Mouse (Mus musculus) heart, adult 2 months (tissue): Measurements from ENCODE around the gene Nt5dc2. TPM values are rescaled to one million over a fixed set of nuclear protein-coding genes. Genes with fewer than 3 reads are reported as not detected.

Experiments
- DNase-seq, 2 experiments: peaks; one replicate each; pipeline ENCODE4 v3.0.0; 2021
- H3K27ac ChIP-seq: fragments of 200-600 bp; 2 replicates; pipeline ENCODE4 v1.8.1; 2022
- H3K27me3 ChIP-seq: fragments of 200-500 bp; 2 replicates; pipeline ENCODE4 v1.6.1; 2012; ENCODE audit warnings: mild to moderate bottlenecking, low read length, inconsistent platforms, mixed read lengths; ENCODE audit not compliant: control insufficient read depth, insufficient read depth
- H3K36me3 ChIP-seq: fragments of 200-500 bp; 2 replicates; pipeline ENCODE4 v1.6.1; 2012; ENCODE audit warnings: low read length, inconsistent platforms; ENCODE audit not compliant: control insufficient read depth, insufficient read depth
- H3K4me1 ChIP-seq: fragments of 200-500 bp; 2 replicates; pipeline ENCODE4 v1.6.1; 2011; ENCODE audit warnings: low read length; ENCODE audit not compliant: control insufficient read depth, insufficient read depth
- H3K4me3 ChIP-seq: fragments of 200-600 bp; 2 replicates; pipeline ENCODE4 v1.8.1; 2022
- H3K79me2 ChIP-seq: fragments of 200-500 bp; replicated peaks from 2 replicates; pipeline ENCODE4 v1.6.1; 2012; ENCODE audit warnings: mild to moderate bottlenecking, inconsistent platforms, low read length, moderate library complexity, mixed read lengths; ENCODE audit not compliant: control insufficient read depth, insufficient read depth
- H3K9ac ChIP-seq: fragments of 200-500 bp; 2 replicates; pipeline ENCODE4 v1.6.1; 2012; ENCODE audit warnings: low read depth, mild to moderate bottlenecking, control low read depth, inconsistent platforms, low read length, mixed read lengths
- CTCF ChIP-seq: fragments of 200-600 bp; IDR thresholded peaks from 2 replicates; pipeline ENCODE4 v1.8.1; 2022; ENCODE audit warnings: antibody characterized with exemption, mild to moderate bottlenecking, moderate library complexity
- EP300 ChIP-seq: fragments of 200-500 bp; IDR thresholded peaks from 2 replicates; pipeline ENCODE4 v1.6.1; 2011; ENCODE audit warnings: low read depth, low read length, control low read depth; ENCODE audit not compliant: insufficient read depth
- POLR2A ChIP-seq: fragments of 200-500 bp; IDR thresholded peaks from 2 replicates; pipeline ENCODE4 v1.6.1; 2011; ENCODE audit warnings: mild to moderate bottlenecking, low read depth, low read length, control low read depth; ENCODE audit not compliant: insufficient read depth
- WGBS: fragments of 180-500 bp; shearing (Covaris S2); methylation state at CpG from one replicate; pipeline ENCODE4 v1.1.7; 2018; 5-methylcytosine and 5-hydroxymethylcytosine counted together
- intact Hi-C: fragments of 180-260 bp; cut with DNase I; formaldehyde crosslinking; loops from one replicate; pipeline ENCODE4 v1.15.1; 2025
- polyA plus RNA-seq: library from polyadenylated mRNA; depleted of rRNA; stranded (reverse); fragments of >200 nt; gene quantifications from 2 replicates; pipeline ENCODE4 v1.2.3, GENCODE M21; 2012; rRNA removed
- total RNA-seq, 2 experiments: library from RNA; stranded (reverse); gene quantifications; 2 replicates each; pipeline ENCODE4 v1.2.3; 2021

The Nt5dc2 gene
- total and polyA plus RNA-seq, 3 experiments, result 18.7 to 82.7 (median 21.8) TPM

DNA sequence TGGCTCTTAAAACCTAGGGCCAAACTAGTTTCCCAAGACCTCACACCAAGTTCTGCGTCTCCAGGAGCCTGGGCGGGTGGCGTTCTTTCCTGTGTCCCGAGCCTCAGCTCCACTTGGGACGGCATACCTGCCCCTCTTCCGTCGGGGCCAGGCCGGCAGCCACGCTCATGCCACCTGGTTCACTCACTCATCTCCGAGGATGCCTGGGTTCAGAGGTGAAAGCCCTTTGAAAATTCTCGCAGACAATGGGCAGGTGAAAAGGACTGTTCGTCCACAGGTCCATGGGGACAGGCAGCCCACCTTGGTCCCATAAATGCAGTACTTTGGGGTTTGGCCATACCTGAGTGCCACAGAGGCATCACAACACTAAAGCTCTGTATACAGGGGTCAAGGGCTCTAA is 53.3 kb downstream of the Nt5dc2 start:
- Histone ChIP-seq H3K4me3 (no peak overlapping the region), H3K4me1 (peaks cover 12% of the 10 kb centered on the region), H3K36me3 (no peaks in the 10 kb centered on the region; the same call in 1 of the 2 replicates), H3K27ac (no peak overlapping the region), H3K9ac (no peak overlapping the region), H3K79me2 (no peaks in the 10 kb centered on the region), H3K27me3 (no peaks in the 10 kb centered on the region)
- whole genome bisulfite sequencing, result 80% methylated on average over 12 of the region's 12 CpGs
- intact Hi-C loops, result no loop called here
- TF ChIP-seq EP300 (no peak), POLR2A (no peak), CTCF (no peak)
- no peak for DNase-seq

DNA sequence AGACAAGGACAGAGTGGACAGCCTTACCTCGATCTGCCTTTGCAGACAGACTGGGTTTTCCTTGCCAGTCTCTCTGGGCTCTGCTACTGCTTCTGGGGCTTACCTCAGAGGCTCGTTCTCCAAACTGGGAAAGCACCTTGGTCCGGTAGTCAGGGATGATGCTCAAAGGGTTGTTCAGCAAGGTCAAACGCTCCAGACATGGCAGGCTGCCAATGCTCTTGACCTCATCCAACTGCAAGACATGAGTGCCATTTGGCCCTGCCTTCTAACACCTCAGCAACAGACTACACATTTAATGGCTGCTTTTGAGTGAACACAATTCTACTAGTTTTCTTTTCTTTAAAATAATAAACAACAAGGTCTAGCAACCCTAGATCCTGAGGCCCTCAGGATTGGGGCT is 55.8 kb downstream of the Nt5dc2 start:
- peak in 1 of 2 experiments; percentile 73 for DNase-seq
- Histone ChIP-seq H3K9ac (no peak overlapping the region), H3K4me1 (peaks cover 9% of the 10 kb centered on the region), H3K27me3 (no peaks in the 10 kb centered on the region), H3K4me3 (no peak overlapping the region), H3K36me3 (no peaks in the 10 kb centered on the region; the same call in 1 of the 2 replicates), H3K79me2 (no peaks in the 10 kb centered on the region), H3K27ac (no peak overlapping the region)
- intact Hi-C loops, result no loop called here
- TF ChIP-seq EP300 (no peak), POLR2A (no peak), CTCF (no peak)
- 23% methylated on average over 4 of the region's 4 CpGs for whole genome bisulfite sequencing

Other genes with a start within 250 kb of the Nt5dc2 start
- gene Itih4, start 244.6 kb upstream of the Nt5dc2 start, total RNA-seq, result 1 to 10 TPM; 7.1 to 7.3 TPM
- 4.7 and 7.0 TPM in 2 replicates for gene Itih4, start 244.6 kb upstream of the Nt5dc2 start, polyA plus RNA-seq
- gene Itih3, start 207.3 kb upstream of the Nt5dc2 start, total RNA-seq, result under 1 TPM; 0.82 to 0.86 TPM
- 0.25 and 0.44 TPM in 2 replicates for gene Itih3, start 207.3 kb upstream of the Nt5dc2 start, polyA plus RNA-seq
- gene Itih1, start 187.8 kb upstream of the Nt5dc2 start, total RNA-seq, result not detected
- 0.04 and 0.09 TPM in 2 replicates for gene Itih1, start 187.8 kb upstream of the Nt5dc2 start, polyA plus RNA-seq
- gene Nek4, start 179.7 kb upstream of the Nt5dc2 start, total RNA-seq, result 1 to 10 TPM; 4.0 to 5.6 TPM
- gene Nek4, start 179.7 kb upstream of the Nt5dc2 start, polyA plus RNA-seq, result 1.7 and 3.2 TPM in 2 replicates
- gene Glt8d1, start 129.7 kb upstream of the Nt5dc2 start, total RNA-seq, result 10 to 100 TPM; 24.6 to 25.1 TPM
- 18.4 and 30.1 TPM in 2 replicates for gene Glt8d1, start 129.7 kb upstream of the Nt5dc2 start, polyA plus RNA-seq
- 100 to 1,000 TPM; 123 to 137 TPM for gene Spcs1, start 129.4 kb upstream of the Nt5dc2 start, total RNA-seq
- 145 and 289 TPM in 2 replicates for gene Spcs1, start 129.4 kb upstream of the Nt5dc2 start, polyA plus RNA-seq
- gene Pbrm1, start 111.9 kb upstream of the Nt5dc2 start, total RNA-seq, result 10 to 100 TPM; 49.6 to 52.8 TPM
- 7.7 and 15.7 TPM in 2 replicates for gene Pbrm1, start 111.9 kb upstream of the Nt5dc2 start, polyA plus RNA-seq
- 10 to 100 TPM; 26.2 to 27.6 TPM for gene Gnl3, start 111.9 kb upstream of the Nt5dc2 start, total RNA-seq
- 8.1 and 19.2 TPM in 2 replicates for gene Gnl3, start 111.9 kb upstream of the Nt5dc2 start, polyA plus RNA-seq
- gene Smim4, start 2.1 kb upstream of the Nt5dc2 start, total RNA-seq, result 10 to 100 TPM; 61.1 to 81.3 TPM
- gene Smim4, start 2.1 kb upstream of the Nt5dc2 start, polyA plus RNA-seq, result 57.5 and 81.7 TPM in 2 replicates
- gene Stab1, start 37.6 kb downstream of the Nt5dc2 start, total RNA-seq, result 10 to 100 TPM; 64.2 to 65.0 TPM
- gene Stab1, start 37.6 kb downstream of the Nt5dc2 start, polyA plus RNA-seq, result 77.0 and 90.8 TPM in 2 replicates
- 1,000 to 10,000 TPM; 5,084 to 5,508 TPM for gene Tnnc1, start 77.3 kb downstream of the Nt5dc2 start, total RNA-seq
- 4,851 and 5,939 TPM in 2 replicates for gene Tnnc1, start 77.3 kb downstream of the Nt5dc2 start, polyA plus RNA-seq
- gene Nisch, start 85.9 kb downstream of the Nt5dc2 start, total RNA-seq, result 100 to 1,000 TPM; 123 to 129 TPM
- gene Nisch, start 85.9 kb downstream of the Nt5dc2 start, polyA plus RNA-seq, result 187 and 223 TPM in 2 replicates
- 10 to 100 TPM; 15.0 to 15.1 TPM for gene Sema3g, start 86.8 kb downstream of the Nt5dc2 start, total RNA-seq
- gene Sema3g, start 86.8 kb downstream of the Nt5dc2 start, polyA plus RNA-seq, result 6.1 and 8.0 TPM in 2 replicates
- gene Phf7, start 120.3 kb downstream of the Nt5dc2 start, total RNA-seq, result 1 to 10 TPM; 2.9 to 3.6 TPM
- 3.1 and 5.7 TPM in 2 replicates for gene Phf7, start 120.3 kb downstream of the Nt5dc2 start, polyA plus RNA-seq
- 10 to 100 TPM; 39.6 to 49.1 TPM for gene Bap1, start 120.4 kb downstream of the Nt5dc2 start, total RNA-seq
- 43.6 and 55.2 TPM in 2 replicates for gene Bap1, start 120.4 kb downstream of the Nt5dc2 start, polyA plus RNA-seq
- under 1 TPM; 0.02 to 0.05 TPM for gene Dnah1, start 192.8 kb downstream of the Nt5dc2 start, total RNA-seq
- gene Dnah1, start 192.8 kb downstream of the Nt5dc2 start, polyA plus RNA-seq, result 0.03 and 0.41 TPM in 2 replicates
- 10 to 100 TPM; 29.6 to 32.5 TPM for gene Capn7, start 205.6 kb downstream of the Nt5dc2 start, total RNA-seq
- 15.3 and 30.1 TPM in 2 replicates for gene Capn7, start 205.6 kb downstream of the Nt5dc2 start, polyA plus RNA-seq